Mouse (Mus musculus): ENCODE measurements around the gene Rassf3.

GRCm38 (mm10) chr10:121434441-121435103 is 41.6 kb downstream of the Rassf3 start:
- TF ChIP-seq CTCF (IDR thresholded peaks at IDR 0.05; ENCODE audit: low read depth, low read length) (no peak), TAL1 (conservative IDR thresholded peaks at IDR 0.05; ENCODE audit: low read depth, low read length) (no peak)
